Mouse (Mus musculus) CH12.LX (cell line): ENCODE measurements around the gene Pkp1. TPM values are rescaled to one million over a fixed set of nuclear protein-coding genes. Genes with fewer than 3 reads are reported as not detected.

Experiments used
- DNase-seq: peaks from one replicate; pipeline ENCODE4 v3.0.0-alpha.2; 2013; ENCODE audit errors: extremely low read depth
- H3K27ac ChIP-seq: 2 replicates; pipeline ENCODE4 v1.5.1; 2012; ENCODE audit warnings: low read depth, mild to moderate bottlenecking, control low read depth, moderate library complexity; ENCODE audit not compliant: insufficient read depth
- H3K27me3 ChIP-seq: replicated peaks from 2 replicates; pipeline ENCODE3; 2012; ENCODE audit warnings: inconsistent platforms
- H3K36me3 ChIP-seq, 2 experiments: replicated peaks in 1 of 2; 2 replicates each; pipeline versions ENCODE3 to v1.6.1; 2012; ENCODE audit warnings: inconsistent platforms in 1 of 2, low read length in 1 of 2, mild to moderate bottlenecking in 1 of 2, mixed read lengths in 1 of 2, moderate library complexity in 1 of 2; ENCODE audit not compliant: control insufficient read depth in 1 of 2, insufficient read depth in 1 of 2
- H3K4me1 ChIP-seq, 2 experiments: 2 replicates each; pipeline ENCODE4 v1.6.1; 2012; ENCODE audit warnings: inconsistent platforms in 1 of 2, moderate library complexity in 1 of 2; ENCODE audit not compliant: insufficient read depth in 2 of 2, control insufficient read depth in 1 of 2
- H3K4me2 ChIP-seq: 2 replicates; pipeline ENCODE4 v1.6.1; 2012; ENCODE audit warnings: low read depth, mild to moderate bottlenecking, control low read depth; ENCODE audit not compliant: poor library complexity, insufficient read depth, severe bottlenecking
- H3K4me3 ChIP-seq, 3 experiments: fragments of 150-350 bp in 1 of 3; sonication (generic) in 1 of 3; replicated peaks in 1 of 3; 2 replicates each; pipeline versions ENCODE3 to v1.5.1; 2011 to 2012; ENCODE audit warnings: low read depth in 2 of 3, low read length in 2 of 3, mild to moderate bottlenecking in 2 of 3, moderate library complexity in 2 of 3, control low read depth in 1 of 3, improper control_type of control experiment in 1 of 3, inconsistent platforms in 1 of 3, mixed read lengths in 1 of 3; ENCODE audit not compliant: poor library complexity in 1 of 3
- H3K79me2 ChIP-seq: replicated peaks from 2 replicates; pipeline ENCODE4 v1.6.1; 2012; ENCODE audit warnings: mild to moderate bottlenecking, moderate library complexity; ENCODE audit not compliant: control insufficient read depth, poor library complexity, insufficient read depth, severe bottlenecking; ENCODE audit errors: extremely low read depth
- H3K9ac ChIP-seq: 2 replicates; pipeline ENCODE4 v1.6.1; 2012; ENCODE audit warnings: low read depth, mild to moderate bottlenecking, control low read depth, moderate library complexity; ENCODE audit not compliant: insufficient read depth
- H3K9me3 ChIP-seq: replicated peaks from 2 replicates; pipeline ENCODE3; 2012; ENCODE audit warnings: low read length, inconsistent platforms, mixed read lengths
- CHD1 ChIP-seq: IDR thresholded peaks from 2 replicates; pipeline ENCODE4 v1.6.1; 2012; ENCODE audit warnings: low read depth, low read length, improper control_type of control experiment, inconsistent platforms
- CHD2 ChIP-seq: IDR thresholded peaks from 2 replicates; pipeline ENCODE4 v1.6.1; 2011; ENCODE audit warnings: low read length, improper control_type of control experiment
- E2F4 ChIP-seq: IDR thresholded peaks from 2 replicates; pipeline ENCODE4 v1.6.1; 2011; ENCODE audit warnings: low read depth, low read length, improper control_type of control experiment; ENCODE audit not compliant: insufficient replicate concordance
- GABPA ChIP-seq: IDR thresholded peaks from 2 replicates; pipeline ENCODE4 v1.6.1; 2012; ENCODE audit warnings: low read depth, low read length, improper control_type of control experiment, inconsistent platforms; ENCODE audit not compliant: insufficient replicate concordance
- IRF4 ChIP-seq: IDR thresholded peaks from 2 replicates; pipeline ENCODE4 v1.6.1; 2014; ENCODE audit warnings: low read depth, mild to moderate bottlenecking, inconsistent platforms, low read length, improper control_type of control experiment
- JUND ChIP-seq: conservative IDR thresholded peaks from 2 replicates; pipeline ENCODE4 v1.6.1; 2011; ENCODE audit warnings: low read depth, low read length, improper control_type of control experiment
- KAT2A ChIP-seq: IDR thresholded peaks from 2 replicates; pipeline ENCODE4 v1.6.1; 2012; ENCODE audit warnings: low read length, improper control_type of control experiment, inconsistent platforms; ENCODE audit not compliant: insufficient replicate concordance
- MAX ChIP-seq: IDR thresholded peaks from 2 replicates; pipeline ENCODE4 v1.6.1; 2011; ENCODE audit warnings: low read length, improper control_type of control experiment
- MAZ ChIP-seq: IDR thresholded peaks from 2 replicates; pipeline ENCODE4 v1.6.1; 2012; ENCODE audit warnings: low read depth, mild to moderate bottlenecking, inconsistent platforms, low read length, improper control_type of control experiment, moderate library complexity
- MEF2A ChIP-seq: IDR thresholded peaks from 2 replicates; pipeline ENCODE4 v1.6.1; 2014; ENCODE audit warnings: low read depth, mild to moderate bottlenecking, inconsistent platforms, low read length, improper control_type of control experiment, borderline replicate concordance
- MXI1 ChIP-seq: IDR thresholded peaks from 2 replicates; pipeline ENCODE4 v1.6.1; 2011; ENCODE audit warnings: mild to moderate bottlenecking, low read depth, low read length, improper control_type of control experiment
- MYC ChIP-seq: IDR thresholded peaks from 2 replicates; pipeline ENCODE4 v1.6.1; 2011; ENCODE audit warnings: low read depth, mild to moderate bottlenecking, improper control_type of control experiment, low read length
- NRF1 ChIP-seq: IDR thresholded peaks from 2 replicates; pipeline ENCODE4 v1.6.1; 2014; ENCODE audit warnings: low read depth, mild to moderate bottlenecking, inconsistent platforms, low read length, improper control_type of control experiment, moderate library complexity
- PAX5 ChIP-seq: IDR thresholded peaks from 2 replicates; pipeline ENCODE4 v1.6.1; 2012; ENCODE audit warnings: low read length, inconsistent platforms, mixed read lengths
- POLR2A ChIP-seq: IDR thresholded peaks from 2 replicates; pipeline ENCODE4 v1.6.1; 2011; ENCODE audit warnings: low read depth, mild to moderate bottlenecking, improper control_type of control experiment, low read length
- POLR2AphosphoS2 ChIP-seq: IDR thresholded peaks from 2 replicates; pipeline ENCODE4 v1.6.1; 2011; ENCODE audit warnings: low read depth, low read length, improper control_type of control experiment
- RAD21 ChIP-seq: IDR thresholded peaks from 2 replicates; pipeline ENCODE4 v1.6.1; 2011; ENCODE audit warnings: low read depth, mild to moderate bottlenecking, low read length, improper control_type of control experiment, moderate library complexity
- RCOR1 ChIP-seq: conservative IDR thresholded peaks from 2 replicates; pipeline ENCODE4 v1.6.1; 2012; ENCODE audit warnings: low read depth, mild to moderate bottlenecking, inconsistent platforms, low read length, improper control_type of control experiment
- TCF12 ChIP-seq: IDR thresholded peaks from 2 replicates; pipeline ENCODE4 v1.6.1; 2014; ENCODE audit warnings: low read depth, mild to moderate bottlenecking, inconsistent platforms, low read length, improper control_type of control experiment
- UBTF ChIP-seq: IDR thresholded peaks from 2 replicates; pipeline ENCODE4 v1.6.1; 2012; ENCODE audit warnings: low read depth, mild to moderate bottlenecking, inconsistent platforms, low read length, improper control_type of control experiment, moderate library complexity
- USF2 ChIP-seq: conservative IDR thresholded peaks from 2 replicates; pipeline ENCODE4 v1.6.1; 2011; ENCODE audit warnings: low read depth, low read length, improper control_type of control experiment
- ZC3H11A ChIP-seq: IDR thresholded peaks from 2 replicates; pipeline ENCODE4 v1.6.1; 2012; ENCODE audit warnings: low read depth, mild to moderate bottlenecking, inconsistent platforms, low read length, improper control_type of control experiment
- ZMIZ1 ChIP-seq: IDR thresholded peaks from 2 replicates; pipeline ENCODE4 v1.6.1; 2012; ENCODE audit warnings: low read depth, mild to moderate bottlenecking, inconsistent platforms, low read length, improper control_type of control experiment
- dilution Hi-C: fragments of 300-500 bp; cut with MboI; formaldehyde crosslinking; loops from 2 replicates; pipeline ENCODE4 v1.14.3; 2020; ENCODE audit warnings: low sequenced_read_pairs; ENCODE audit not compliant: extremely low pct_unique_long_range_greater_than_20kb, extremely low pct_ligation_motif_present
- in situ Hi-C: fragments of 300-500 bp; cut with MboI; formaldehyde crosslinking; loops from 3 replicates; pipeline ENCODE4 v1.14.3; 2019; ENCODE audit warnings: low sequenced_read_pairs, low pct_ligation_motif_present, low pct_unique_long_range_greater_than_20kb, mixed read lengths
- polyA plus RNA-seq: library from polyadenylated mRNA; unstranded; fragments of >175 nt; gene quantifications from 2 replicates; pipeline ENCODE4 v1.2.1, GENCODE M21; 2012; ENCODE audit warnings: low read depth; ENCODE audit not compliant: insufficient read length
- total RNA-seq, 2 experiments: library from RNA; depleted of rRNA; stranded (reverse); fragments of 300-350 nt in 1 of 2; fragments of >200 nt in 1 of 2; gene quantifications; 2 replicates each; pipeline ENCODE4 v1.2.3; 2012 to 2014

Pkp1 gene
- total and polyA plus RNA-seq, 3 experiments = not detected

- TF ChIP-seq RCOR1 = no peak
- TF ChIP-seq JUND = 0 out of 2 replicates have a peak, but pooled peaks have one; percentile 22
- TF ChIP-seq CHD2 = no peak
- TF ChIP-seq E2F4 = no peak
- no peak for TF ChIP-seq PAX5
- no peak; the same call in 1 of the 2 replicates for TF ChIP-seq MEF2A
- TF ChIP-seq MAX = no peak
- TF ChIP-seq NRF1 = no peak
- TF ChIP-seq MYC = 0 out of 2 replicates have a peak, but pooled peaks have one; percentile 55
- TF ChIP-seq IRF4 = 0 out of 2 replicates have a peak, but pooled peaks have one; percentile 40
- no peak for TF ChIP-seq ZC3H11A
- no peak for TF ChIP-seq USF2
- no peak for TF ChIP-seq MAZ
- TF ChIP-seq TCF12 = peak; percentile 21; the same call in 1 of the 2 replicates
- no peak for TF ChIP-seq GABPA
- no peak for TF ChIP-seq POLR2A
- TF ChIP-seq RAD21 = peak; percentile 49
These were observed 71.9 kb downstream of the Pkp1 start (continued) for GRCm38 (mm10) chr1:135847139-135847562.

GRCm38 (mm10) chr1:135846632-135847031, 72.4 kb downstream of the Pkp1 start:
- DNase-seq = no peak
- H3K79me2 ChIP-seq = no peaks in the 10 kb centered on the region
- no peak overlapping the region for H3K9ac ChIP-seq
- in situ Hi-C loops (no loop called here), dilution Hi-C loops (no loop called here)
- peaks cover 2% of the 10 kb centered on the region for H3K27me3 ChIP-seq
- H3K36me3 ChIP-seq = peaks cover 0 to 31% of the 10 kb centered on the region in 2 experiments
- no peak overlapping the region for H3K27ac ChIP-seq
- no peak overlapping the region for H3K4me2 ChIP-seq
- peaks cover 20 to 59% of the 10 kb centered on the region in 2 experiments for H3K4me1 ChIP-seq
- H3K9me3 ChIP-seq = no peaks in the 10 kb centered on the region
- no peak overlapping the region for H3K4me3 ChIP-seq
- TF ChIP-seq MXI1 (no peak), ZMIZ1 (no peak), CHD1 (no peak), POLR2AphosphoS2 (no peak), NRF1 (no peak), UBTF (no peak), GABPA (no peak), RCOR1 (no peak), KAT2A (no peak)
